Mouse (Mus musculus) embryonic facial prominence, embryonic 14.5 days (tissue): Measurements from ENCODE around the gene Cabp1. TPM values are rescaled to one million over a fixed set of nuclear protein-coding genes. Genes with fewer than 3 reads are reported as not detected.

ENCODE experiments used
- ATAC-seq: fragments of 200-750 bp; cut with Nextera tagmentation; 2 replicates; pipeline ENCODE4 v1.8.0; 2017; ENCODE audit warnings: low read depth, moderate number of reproducible peaks, moderate TSS enrichment
- DNase-seq: peaks from one replicate; pipeline ENCODE4 v3.0.0-alpha.2; 2015; ENCODE audit warnings: low spot score
- H3K27ac ChIP-seq: fragments of 300-500 bp; sonication (generic); replicated peaks from 2 replicates; pipeline ENCODE4 v1.5.1; 2014; ENCODE audit warnings: low read depth, mild to moderate bottlenecking, low read length, moderate library complexity
- H3K27me3 ChIP-seq: fragments of 300-500 bp; sonication (generic); replicated peaks from 2 replicates; pipeline ENCODE4 v1.6.1; 2014; ENCODE audit warnings: low read length; ENCODE audit not compliant: control insufficient read depth, insufficient read depth
- H3K36me3 ChIP-seq: fragments of 300-500 bp; sonication (generic); 2 replicates; pipeline ENCODE4 v1.6.1; 2014; ENCODE audit warnings: low read length, mixed read lengths; ENCODE audit not compliant: control insufficient read depth, insufficient read depth
- H3K4me1 ChIP-seq: fragments of 300-500 bp; sonication (generic); 2 replicates; pipeline ENCODE4 v1.6.1; 2014; ENCODE audit warnings: antibody characterized with exemption, low read length; ENCODE audit not compliant: control insufficient read depth, insufficient read depth
- H3K4me2 ChIP-seq: fragments of 300-500 bp; sonication (generic); 2 replicates; pipeline ENCODE4 v1.6.1; 2014; ENCODE audit warnings: low read depth, mild to moderate bottlenecking, low read length, moderate library complexity, mixed read lengths
- H3K4me3 ChIP-seq: fragments of 300-500 bp; sonication (generic); 2 replicates; pipeline ENCODE4 v1.5.1; 2014; ENCODE audit warnings: low read depth, mild to moderate bottlenecking, low read length
- H3K9ac ChIP-seq: fragments of 300-500 bp; sonication (generic); 2 replicates; pipeline ENCODE4 v1.6.1; 2014; ENCODE audit warnings: low read depth, mild to moderate bottlenecking, low read length, moderate library complexity, mixed read lengths
- H3K9me3 ChIP-seq: fragments of 300-500 bp; sonication (generic); 2 replicates; pipeline ENCODE4 v1.6.1; 2016; ENCODE audit warnings: low read length; ENCODE audit not compliant: control insufficient read depth
- WGBS: fragments of 180-500 bp; shearing (Covaris S2); extraction: QIAGEN DNeasy Blood & Tissue Kit; methylation state at CpG from one replicate; pipeline ENCODE4 v1.1.7; 2014; 5-methylcytosine and 5-hydroxymethylcytosine counted together
- polyA plus RNA-seq: library from polyadenylated mRNA; unstranded; fragments of >200 nt; fragmentation: Nextera tagmentation; extraction: Ambion mirVana; gene quantifications from 2 replicates; pipeline ENCODE4 v1.2.1, GENCODE M21; 2014

Gene Cabp1
- polyA plus RNA-seq, 1 experiment from 2014 or later, result 3.1 TPM

- H3K9me3 ChIP-seq, result no peaks in the 10 kb centered on the region
- no peak overlapping the region for H3K9ac ChIP-seq
- DNase-seq (no peak), ATAC-seq (no peak)
- H3K27me3 ChIP-seq, result peaks cover 5% of the 10 kb centered on the region; the same call in 1 of the 2 replicates
- WGBS, result 90% methylated on average over 14 of the region's 14 CpGs
- H3K4me2 ChIP-seq, result no peak overlapping the region
- H3K4me3 ChIP-seq, result no peak overlapping the region
- no peaks in the 10 kb centered on the region for H3K36me3 ChIP-seq
- peaks cover 10% of the 10 kb centered on the region for H3K4me1 ChIP-seq
- no peak overlapping the region for H3K27ac ChIP-seq
Observed at GRCm38 (mm10) chr5:115233031-115233780, 39.0 kb upstream of the Cabp1 start.

- H3K9ac ChIP-seq, result no peak overlapping the region
- WGBS, result 74% methylated on average over 6 of the region's 6 CpGs
- H3K27me3 ChIP-seq, result peaks cover 5% of the 10 kb centered on the region; the same call in 1 of the 2 replicates
- ATAC-seq (no peak), DNase-seq (no peak)
- H3K4me2 ChIP-seq, result no peak overlapping the region
- H3K4me1 ChIP-seq, result peaks cover 10% of the 10 kb centered on the region
- H3K4me3 ChIP-seq, result no peak overlapping the region
- H3K36me3 ChIP-seq, result no peaks in the 10 kb centered on the region
- H3K27ac ChIP-seq, result no peak overlapping the region
- H3K9me3 ChIP-seq, result no peaks in the 10 kb centered on the region
Observed at GRCm38 (mm10) chr5:115232516-115232915, 38.3 kb upstream of the Cabp1 start.

GRCm38 (mm10) chr5:115231552-115232120 is 37.5 kb upstream of the Cabp1 start:
- H3K9ac ChIP-seq, result no peak overlapping the region
- peak overlapping the region; percentile 13; the same call in 1 of the 2 replicates for H3K4me2 ChIP-seq
- no peaks in the 10 kb centered on the region for H3K36me3 ChIP-seq
- 28% methylated on average over 16 of the region's 16 CpGs for WGBS
- H3K27ac ChIP-seq, result no peak overlapping the region
- H3K4me3 ChIP-seq, result no peak overlapping the region
- no peaks in the 10 kb centered on the region for H3K9me3 ChIP-seq
- DNase-seq (no peak), ATAC-seq (no peak)
- peaks cover 7% of the 10 kb centered on the region; the same call in 1 of the 2 replicates for H3K4me1 ChIP-seq
- H3K27me3 ChIP-seq, result peaks cover 5% of the 10 kb centered on the region; the same call in 1 of the 2 replicates

GRCm38 (mm10) chr5:115230830-115231551 is 36.8 kb upstream of the Cabp1 start:
- Histone ChIP-seq H3K9ac (no peak overlapping the region), H3K4me2 (peak overlapping the region; percentile 13; the same call in 1 of the 2 replicates)
- ATAC-seq, result no peak

GRCm38 (mm10) chr5:115222485-115222884 is 28.3 kb upstream of the Cabp1 start:
- H3K27me3 ChIP-seq, result no peaks in the 10 kb centered on the region
- H3K9ac ChIP-seq, result no peak overlapping the region
- WGBS, result 77% methylated on average over 3 of the region's 3 CpGs
- no peak for DNase-seq
- no peak for ATAC-seq
- no peaks in the 10 kb centered on the region for H3K36me3 ChIP-seq
- H3K27ac ChIP-seq, result no peak overlapping the region
- H3K4me2 ChIP-seq, result no peak overlapping the region
- no peak overlapping the region for H3K4me3 ChIP-seq
- H3K4me1 ChIP-seq, result peaks cover 6% of the 10 kb centered on the region; the same call in 1 of the 2 replicates
- no peaks in the 10 kb centered on the region for H3K9me3 ChIP-seq

More at GRCm38 (mm10) chr5:115230830-115231551, 36.8 kb upstream of the Cabp1 start:
- Histone ChIP-seq H3K27ac (no peak overlapping the region), H3K4me1 (peaks cover 7% of the 10 kb centered on the region; the same call in 1 of the 2 replicates), H3K9me3 (no peaks in the 10 kb centered on the region), H3K36me3 (no peaks in the 10 kb centered on the region), H3K4me3 (no peak overlapping the region), H3K27me3 (peaks cover 5% of the 10 kb centered on the region; the same call in 1 of the 2 replicates)
- no peak for DNase-seq
- WGBS, result 46% methylated on average over 15 of the region's 15 CpGs

GRCm38 (mm10) chr5:115220931-115221640 is 26.9 kb upstream of the Cabp1 start:
- no peaks in the 10 kb centered on the region for H3K36me3 ChIP-seq
- no peaks in the 10 kb centered on the region for H3K9me3 ChIP-seq
- H3K9ac ChIP-seq, result no peak overlapping the region
- no peak overlapping the region for H3K4me2 ChIP-seq
- H3K4me3 ChIP-seq, result no peak overlapping the region
- peaks cover 6% of the 10 kb centered on the region; the same call in 1 of the 2 replicates for H3K4me1 ChIP-seq
- DNase-seq (peak; percentile 39), ATAC-seq (peak; percentile 66)
- no peak overlapping the region for H3K27ac ChIP-seq
- no peaks in the 10 kb centered on the region for H3K27me3 ChIP-seq
- 23% methylated on average over 13 of the region's 13 CpGs for WGBS

GRCm38 (mm10) chr5:115217998-115218397 is 23.8 kb upstream of the Cabp1 start:
- H3K9ac ChIP-seq, result no peak overlapping the region
- H3K4me2 ChIP-seq, result no peak overlapping the region
- H3K27ac ChIP-seq, result no peak overlapping the region
- H3K27me3 ChIP-seq, result peaks cover 7% of the 10 kb centered on the region; the same call in 1 of the 2 replicates
- H3K9me3 ChIP-seq, result no peaks in the 10 kb centered on the region
- 87% methylated on average over 12 of the region's 12 CpGs for WGBS
- H3K4me3 ChIP-seq, result no peak overlapping the region
- H3K36me3 ChIP-seq, result no peaks in the 10 kb centered on the region
- DNase-seq (no peak), ATAC-seq (no peak)
- H3K4me1 ChIP-seq, result peaks cover 12% of the 10 kb centered on the region; the same call in 1 of the 2 replicates
